In the genomic region with DNA sequence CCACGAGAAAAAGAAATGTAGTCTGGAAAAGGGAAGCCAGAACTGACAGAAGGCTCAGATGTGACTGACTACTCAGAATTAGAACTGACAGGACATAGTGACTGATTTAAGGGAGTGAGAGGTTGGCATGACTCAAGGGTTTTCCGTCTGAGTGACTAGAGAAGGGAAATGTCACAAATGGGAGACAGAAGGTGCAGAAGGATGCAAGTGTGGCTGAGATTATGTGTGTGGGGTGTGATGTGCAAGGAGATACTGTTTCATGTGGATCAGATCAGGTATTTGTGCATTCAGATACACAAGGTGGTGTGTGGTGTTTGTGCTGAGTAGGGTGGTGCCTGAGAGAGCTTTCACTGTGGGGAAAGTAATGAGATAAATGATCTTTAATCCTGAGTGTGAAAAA, we compare ENCODE assay signal across 19 mouse cellular contexts.
A peak's percentile ranks its signal among the peaks of the same experiment; 100 is the strongest.
DNase-seq lines count a peak whose midpoint lies in the region; ATAC-seq and TF ChIP-seq lines count a peak whose summit lies in the region.
"Had no signal": no experiment of that assay in that cellular context is flagged by ENCODE, and none has a peak within 500 bp of the region (broad histone marks: within the 10 kb centered on the region; RNA-seq: fewer than 3 reads in every experiment).

No protein-coding gene starts in this region.

- no peaks in the 10 kb centered on the region for H3K9me3 ChIP-seq in hindbrain, embryonic 13.5 days
- H3K9me3 ChIP-seq: forebrain, embryonic 10.5 days; heart, embryonic 10.5 days; hindbrain, embryonic 15.5 days; midbrain, embryonic 10.5 days had no signal

- DNase-seq in layer of hippocampus, adult 11-12 months (ENCODE audit: low spot score): peak; percentile 17
- no peak for DNase-seq in layer of hippocampus, postnatal 36 days
- peak; percentile 10 for DNase-seq in brain, embryonic 14.5 days (ENCODE audit: low read depth)
- DNase-seq in cerebellum, adult 2 months: peak in 1 of 2 experiments; percentile 74
- DNase-seq in cerebellum, postnatal 25 days: peak; percentile 32 to 43
- DNase-seq in ovary, postnatal 36 days (ENCODE audit: low spot score): no peak
- DNase-seq: adrenal gland, adult 2 months; gastrocnemius, postnatal 10 days; heart, postnatal 4 days; kidney, adult 2 months; kidney, postnatal 14 days; lung, postnatal 10 days; right cerebral cortex, postnatal 25 days; spleen, adult 18-20 months had no signal

- TF ChIP-seq POLR2A in brain, embryonic 14.5 days (IDR thresholded peaks at IDR 0.05; ENCODE audit: borderline replicate concordance, extremely low read depth, insufficient read depth, insufficient read length, poor library complexity, severe bottlenecking): no peak
- TF ChIP-seq POLR2A in cerebellum, adult 2 months (IDR thresholded peaks at IDR 0.05; ENCODE audit: borderline replicate concordance, insufficient read depth, low read length): no peak

- no peak overlapping the region for H3K9ac ChIP-seq in hindbrain, embryonic 13.5 days
- H3K9ac ChIP-seq: hindbrain, embryonic 15.5 days had no signal

- H3K4me1 ChIP-seq in cerebellum, adult 2 months (ENCODE audit: control insufficient read depth, insufficient read depth, low read length): peaks cover 5% of the 10 kb centered on the region; the same call in 1 of the 2 replicates
- no peaks in the 10 kb centered on the region for H3K4me1 ChIP-seq in hindbrain, embryonic 13.5 days (replicated peaks)
- H3K4me1 ChIP-seq: forebrain, embryonic 10.5 days; heart, embryonic 10.5 days; hindbrain, embryonic 15.5 days; midbrain, embryonic 10.5 days had no signal

- H3K4me3 ChIP-seq in cerebellum, adult 2 months (replicated peaks; ENCODE audit: insufficient read depth, low read depth, low read length): no peak overlapping the region
- H3K4me3 ChIP-seq in hindbrain, embryonic 13.5 days: no peak overlapping the region
- H3K4me3 ChIP-seq: forebrain, embryonic 10.5 days; heart, embryonic 10.5 days; hindbrain, embryonic 15.5 days; midbrain, embryonic 10.5 days had no signal

- H3K36me3 ChIP-seq in hindbrain, embryonic 13.5 days: no peaks in the 10 kb centered on the region
- H3K36me3 ChIP-seq: forebrain, embryonic 10.5 days; heart, embryonic 10.5 days; hindbrain, embryonic 15.5 days; midbrain, embryonic 10.5 days had no signal

- 18% methylated on average over 2 of the region's 2 CpGs for WGBS in cerebellum, adult 2 months
- WGBS in hindbrain, embryonic 13.5 days: 56% methylated on average over 2 of the region's 2 CpGs

- no peaks in the 10 kb centered on the region for H3K27me3 ChIP-seq in cerebellum, adult 2 months (ENCODE audit: control insufficient read depth, insufficient read depth, low read length)
- no peaks in the 10 kb centered on the region for H3K27me3 ChIP-seq in hindbrain, embryonic 13.5 days
- H3K27me3 ChIP-seq: hindbrain, embryonic 15.5 days had no signal

- no peak for TF ChIP-seq CTCF in brain, embryonic 14.5 days (IDR thresholded peaks at IDR 0.05; ENCODE audit: borderline replicate concordance, extremely low read depth, insufficient read depth, insufficient read length)
- no peak for TF ChIP-seq CTCF in cerebellum, adult 2 months (IDR thresholded peaks at IDR 0.05; ENCODE audit: borderline replicate concordance, insufficient read depth, low read depth, low read length)

- no peak overlapping the region for H3K4me2 ChIP-seq in hindbrain, embryonic 13.5 days
- H3K4me2 ChIP-seq: hindbrain, embryonic 15.5 days had no signal

- no peak for ATAC-seq in hindbrain, embryonic 13.5 days (ENCODE audit: low FRiP score)

- peak overlapping the region; percentile 59; the same call in 1 of the 2 replicates for H3K27ac ChIP-seq in cerebellum, adult 2 months (ENCODE audit: insufficient read depth, low read length)
- no peak overlapping the region for H3K27ac ChIP-seq in hindbrain, embryonic 13.5 days
- H3K27ac ChIP-seq: forebrain, embryonic 10.5 days; heart, embryonic 10.5 days; hindbrain, embryonic 15.5 days; midbrain, embryonic 10.5 days had no signal

Comparison
In these comparisons a context has a peak if more than half of its experiments do, and no peak if none do; other contexts are left out.
1. DNase-seq: peak in layer of hippocampus, adult 11-12 months (single experiment), brain, embryonic 14.5 days (single experiment) and cerebellum, postnatal 25 days (2 of 2); none in layer of hippocampus, postnatal 36 days (0 of 2) and ovary, postnatal 36 days (single experiment).